Mouse (Mus musculus) common myeloid progenitor, adult 5-6 weeks (primary cell): ENCODE measurements at regions not wholly inside any gene's neighbourhood (a gene's known extent, or its start where the extent isn't known, plus 50 kb on each side); places are given as distances from the start of the nearest gene placed in this dataset.
A peak's percentile ranks its signal among the peaks of the same experiment; 100 is the strongest.

Source experiments
- ATAC-seq: replicated peaks from 2 replicates; pipeline ENCODE4 v1.8.0; 2016; ENCODE audit warnings: low read depth, mild to moderate bottlenecking, moderate TSS enrichment, inconsistent platforms; ENCODE audit not compliant: poor library complexity, severe bottlenecking

GRCm38 (mm10) chr14:25106451-25106850 is 352.5 kb upstream of the Zmiz1 start:
- no peak for ATAC-seq

GRCm38 (mm10) chr14:25108101-25108652 is 350.8 kb upstream of the Zmiz1 start:
- ATAC-seq, result no peak

GRCm38 (mm10) chr14:25108701-25109290 is 350.2 kb upstream of the Zmiz1 start:
- peak; percentile 48 for ATAC-seq

GRCm38 (mm10) chr14:25109691-25110090 is 349.3 kb upstream of the Zmiz1 start:
- no peak; the same call in 1 of the 2 replicates for ATAC-seq

GRCm38 (mm10) chr14:25112832-25113231 is 346.2 kb upstream of the Zmiz1 start:
- ATAC-seq, result peak; percentile 33; the same call in 1 of the 2 replicates

- peak; percentile 36 for ATAC-seq
These were observed 345.7 kb upstream of the Zmiz1 start for GRCm38 (mm10) chr14:25113326-25113725.

- peak; percentile 56 for ATAC-seq
These were observed 342.6 kb upstream of the Zmiz1 start for GRCm38 (mm10) chr14:25116424-25116823.

GRCm38 (mm10) chr14:25119999-25120398 is 339.0 kb upstream of the Zmiz1 start:
- ATAC-seq, result no peak

GRCm38 (mm10) chr14:25120506-25120905 is 338.5 kb upstream of the Zmiz1 start:
- no peak for ATAC-seq

GRCm38 (mm10) chr14:25122971-25123535 is 335.9 kb upstream of the Zmiz1 start:
- ATAC-seq, result no peak

GRCm38 (mm10) chr14:25123541-25124337 is 335.2 kb upstream of the Zmiz1 start:
- 0 out of 2 replicates have a peak, but pooled peaks have one; percentile 25 for ATAC-seq

GRCm38 (mm10) chr14:25126544-25126943 is 332.4 kb upstream of the Zmiz1 start:
- no peak for ATAC-seq

- no peak for ATAC-seq
These were observed 331.3 kb upstream of the Zmiz1 start for GRCm38 (mm10) chr14:25127544-25128159.

- no peak for ATAC-seq
These were observed 330.8 kb upstream of the Zmiz1 start for GRCm38 (mm10) chr14:25128160-25128547.

- ATAC-seq, result no peak
These were observed 323.6 kb upstream of the Zmiz1 start for GRCm38 (mm10) chr14:25135371-25135770.

GRCm38 (mm10) chr14:25137312-25137711 is 321.7 kb upstream of the Zmiz1 start:
- ATAC-seq, result no peak

GRCm38 (mm10) chr14:25138485-25138884 is 320.5 kb upstream of the Zmiz1 start:
- no peak for ATAC-seq

GRCm38 (mm10) chr14:25141933-25142332 is 317.1 kb upstream of the Zmiz1 start:
- ATAC-seq, result no peak

- ATAC-seq, result no peak
These were observed 315.9 kb upstream of the Zmiz1 start for GRCm38 (mm10) chr14:25143051-25143450.

GRCm38 (mm10) chr14:25147731-25148130 is 311.3 kb upstream of the Zmiz1 start:
- no peak for ATAC-seq

GRCm38 (mm10) chr14:25150968-25151367 is 308.0 kb upstream of the Zmiz1 start:
- peak; percentile 66 for ATAC-seq
